Mouse (Mus musculus) limb, embryonic 11.5 days (tissue): ENCODE measurements around the gene Gm44502. TPM values are rescaled to one million over a fixed set of nuclear protein-coding genes. Genes with fewer than 3 reads are reported as not detected.

Source experiments
- ATAC-seq: fragments of 200-750 bp; cut with Nextera tagmentation; 2 replicates; pipeline ENCODE4 v1.8.0; 2017; ENCODE audit warnings: low read depth; ENCODE audit not compliant: insufficient number of reproducible peaks, low FRiP score, low TSS enrichment
- DNase-seq: peaks from one replicate; pipeline ENCODE4 v3.0.0-alpha.2; 2015; ENCODE audit warnings: low spot score
- H3K27ac ChIP-seq: fragments of 300-500 bp; sonication (generic); replicated peaks from 2 replicates; pipeline ENCODE4 v1.5.1; 2014; ENCODE audit warnings: low read depth, mild to moderate bottlenecking, low read length
- H3K27me3 ChIP-seq: fragments of 300-500 bp; sonication (generic); 2 replicates; pipeline ENCODE4 v1.6.1; 2014; ENCODE audit warnings: mild to moderate bottlenecking, low read length, mixed read lengths; ENCODE audit not compliant: control insufficient read depth, insufficient read depth
- H3K36me3 ChIP-seq: fragments of 300-500 bp; sonication (generic); 2 replicates; pipeline ENCODE4 v1.6.1; 2014; ENCODE audit warnings: mild to moderate bottlenecking, low read length, moderate library complexity, mixed read lengths; ENCODE audit not compliant: control insufficient read depth, insufficient read depth
- H3K4me1 ChIP-seq: fragments of 300-500 bp; sonication (generic); 2 replicates; pipeline ENCODE4 v1.6.1; 2014; ENCODE audit warnings: low read length, mixed read lengths; ENCODE audit not compliant: control insufficient read depth, insufficient read depth
- H3K4me2 ChIP-seq: fragments of 300-500 bp; sonication (generic); 2 replicates; pipeline ENCODE4 v1.6.1; 2014; ENCODE audit warnings: low read depth, mild to moderate bottlenecking, moderate library complexity; ENCODE audit not compliant: severe bottlenecking
- H3K4me3 ChIP-seq: fragments of 300-500 bp; sonication (generic); 2 replicates; pipeline ENCODE4 v1.5.1; 2014; ENCODE audit warnings: low read depth, low read length
- H3K9ac ChIP-seq: fragments of 300-500 bp; sonication (generic); 2 replicates; pipeline ENCODE4 v1.6.1; 2014; ENCODE audit warnings: mild to moderate bottlenecking, low read length
- H3K9me3 ChIP-seq: fragments of 300-500 bp; sonication (generic); 2 replicates; pipeline ENCODE4 v1.6.1; 2016; ENCODE audit warnings: low read length; ENCODE audit not compliant: control insufficient read depth
- WGBS: fragments of 180-500 bp; shearing (Covaris S2); extraction: QIAGEN DNeasy Blood & Tissue Kit; methylation state at CpG from one replicate; pipeline ENCODE4 v1.1.7; 2014; 5-methylcytosine and 5-hydroxymethylcytosine counted together
- polyA plus RNA-seq: library from polyadenylated mRNA; unstranded; fragments of >200 nt; fragmentation: Nextera tagmentation; extraction: Ambion mirVana; gene quantifications from 2 replicates; pipeline ENCODE4 v1.2.1, GENCODE M21; 2014

The Gm44502 gene
- polyA plus RNA-seq, 1 experiment from 2014 or later, result not detected

DNA sequence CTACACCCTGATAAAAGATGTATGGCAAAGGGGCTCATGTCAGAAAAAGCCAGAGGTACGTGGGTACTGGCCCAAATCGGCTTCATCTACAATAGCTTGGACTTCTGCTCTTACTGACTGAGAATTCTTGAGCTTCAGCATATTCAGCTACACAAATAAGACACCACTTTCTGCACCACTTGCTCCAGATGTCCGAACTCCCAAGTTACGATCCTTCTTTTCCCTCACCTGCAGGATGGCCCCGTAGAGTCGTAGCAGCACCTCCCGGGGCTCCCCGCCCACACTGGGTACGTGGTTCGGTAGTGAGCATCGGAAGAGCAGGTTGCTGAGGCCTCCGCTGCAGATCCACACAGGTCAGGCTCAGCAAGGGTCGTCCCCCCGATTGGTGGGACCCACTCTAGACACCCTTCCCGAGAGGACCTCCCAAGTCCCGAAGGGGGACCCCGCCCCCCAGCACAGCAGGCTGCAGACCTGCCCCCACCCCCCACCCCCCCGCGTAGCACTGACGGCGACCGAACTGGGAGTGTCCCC is 610 bp downstream of the Gm44502 start:
- Histone ChIP-seq H3K4me3 (peak overlapping the region; percentile 53), H3K27ac (no peak overlapping the region), H3K36me3 (peaks cover 2% of the 10 kb centered on the region; the same call in 1 of the 2 replicates), H3K4me2 (peak overlapping the region; percentile 91), H3K9me3 (no peaks in the 10 kb centered on the region), H3K4me1 (peaks cover 9% of the 10 kb centered on the region), H3K27me3 (no peaks in the 10 kb centered on the region), H3K9ac (peak overlapping the region; percentile 54)
- DNase-seq, result no peak
- ATAC-seq, result peak; percentile 44; the same call in 1 of the 2 replicates
- 5% methylated on average over 22 of the region's 22 CpGs for WGBS

DNA sequence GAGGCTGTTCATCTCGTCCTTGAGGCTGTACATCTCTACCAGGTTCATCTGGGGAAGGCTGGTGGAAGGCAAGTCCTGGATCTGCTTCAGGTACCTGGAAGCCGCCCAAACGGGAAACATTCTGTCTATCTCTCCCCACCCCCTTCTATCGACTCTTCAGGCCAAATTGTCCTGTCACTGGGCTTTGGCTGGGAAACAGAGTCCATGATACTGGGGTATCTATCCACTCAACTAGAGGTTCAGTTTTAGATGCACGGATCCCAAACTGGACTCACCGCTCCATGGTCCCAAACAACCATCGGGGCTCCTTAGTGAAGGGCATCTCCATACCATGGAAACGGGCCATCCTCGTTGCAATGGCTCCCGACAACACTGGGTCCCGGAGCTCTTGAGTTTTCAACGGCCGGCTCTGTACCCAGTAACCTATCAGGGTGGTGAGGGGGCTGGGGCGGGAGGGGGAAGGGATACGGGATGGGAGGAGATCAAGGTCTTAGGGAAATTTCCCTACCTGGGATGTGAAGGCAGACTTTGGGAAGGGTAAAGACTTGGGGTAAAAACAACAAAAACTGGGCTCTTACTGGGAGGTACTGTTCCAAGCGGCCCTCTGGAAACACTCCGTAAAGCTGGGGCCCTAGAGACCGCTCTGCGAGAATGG is 1.2 kb downstream of the Gm44502 start:
- Histone ChIP-seq H3K9me3 (no peaks in the 10 kb centered on the region), H3K27me3 (no peaks in the 10 kb centered on the region), H3K36me3 (peaks cover 2% of the 10 kb centered on the region; the same call in 1 of the 2 replicates), H3K4me2 (peak overlapping the region; percentile 91), H3K9ac (no peak overlapping the region), H3K4me3 (peak overlapping the region; percentile 53), H3K27ac (no peak overlapping the region), H3K4me1 (peaks cover 9% of the 10 kb centered on the region)
- DNase-seq (no peak), ATAC-seq (no peak)
- WGBS, result 83% methylated on average over 19 of the region's 19 CpGs

- DNase-seq (no peak), ATAC-seq (no peak)
- no peaks in the 10 kb centered on the region for H3K27me3 ChIP-seq
- H3K4me3 ChIP-seq, result no peak overlapping the region
- H3K4me2 ChIP-seq, result no peak overlapping the region
- H3K36me3 ChIP-seq, result peaks cover 2% of the 10 kb centered on the region; the same call in 1 of the 2 replicates
- H3K4me1 ChIP-seq, result peaks cover 9% of the 10 kb centered on the region
- no peaks in the 10 kb centered on the region for H3K9me3 ChIP-seq
- WGBS, result 88% methylated on average over 10 of the region's 10 CpGs
- no peak overlapping the region for H3K27ac ChIP-seq
- no peak overlapping the region for H3K9ac ChIP-seq
Measured at GRCm38 (mm10) chr15:89426716-89427115, 2.8 kb downstream of the Gm44502 start.

GRCm38 (mm10) chr15:89425711-89426121 is 3.8 kb downstream of the Gm44502 start, which contains the start of gene Cpt1b:
Gene Cpt1b (minus strand): TSS chr15:89425863.
- WGBS, result 14% methylated on average over 6 of the region's 6 CpGs
- peaks cover 2% of the 10 kb centered on the region; the same call in 1 of the 2 replicates for H3K36me3 ChIP-seq
- no peaks in the 10 kb centered on the region for H3K27me3 ChIP-seq
- no peak within 1 kb of the TSS for H3K9ac ChIP-seq
- peaks cover 9% of the 10 kb centered on the region for H3K4me1 ChIP-seq
- H3K9me3 ChIP-seq, result no peaks in the 10 kb centered on the region
- no peak within 1 kb of the TSS for H3K4me3 ChIP-seq
- ATAC-seq, result no peak
- H3K27ac ChIP-seq, result no peak within 1 kb of the TSS
- DNase-seq, result no peak
- H3K4me2 ChIP-seq, result peak within 1 kb of the TSS; percentile 25; the same call in 1 of the 2 replicates

DNA sequence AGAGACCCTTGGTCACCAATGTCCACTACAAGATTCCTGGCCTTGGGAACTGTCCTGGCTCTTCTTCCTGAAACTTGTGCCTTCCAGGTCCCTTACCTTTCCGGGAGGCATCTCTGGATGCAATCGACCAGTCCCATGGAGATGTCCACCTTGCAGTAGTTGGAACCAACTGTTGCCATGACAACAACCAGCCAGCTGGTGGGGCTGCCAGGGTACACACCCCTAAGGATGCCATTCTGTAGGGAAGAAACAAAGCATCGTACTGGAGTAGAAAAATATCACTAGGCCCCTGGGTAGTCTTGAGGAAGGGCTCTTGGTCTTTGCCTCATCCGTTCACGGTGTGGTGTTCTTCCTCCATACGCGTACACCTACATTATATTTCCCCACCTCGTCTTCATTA is 4.9 kb downstream of the Gm44502 start:
- Histone ChIP-seq H3K36me3 (peaks cover 2% of the 10 kb centered on the region; the same call in 1 of the 2 replicates), H3K4me1 (peaks cover 9% of the 10 kb centered on the region), H3K4me2 (no peak overlapping the region), H3K4me3 (no peak overlapping the region), H3K9me3 (no peaks in the 10 kb centered on the region), H3K27me3 (no peaks in the 10 kb centered on the region), H3K9ac (no peak overlapping the region), H3K27ac (no peak overlapping the region)
- WGBS, result 86% methylated on average over 8 of the region's 8 CpGs
- ATAC-seq (no peak), DNase-seq (no peak)

DNA sequence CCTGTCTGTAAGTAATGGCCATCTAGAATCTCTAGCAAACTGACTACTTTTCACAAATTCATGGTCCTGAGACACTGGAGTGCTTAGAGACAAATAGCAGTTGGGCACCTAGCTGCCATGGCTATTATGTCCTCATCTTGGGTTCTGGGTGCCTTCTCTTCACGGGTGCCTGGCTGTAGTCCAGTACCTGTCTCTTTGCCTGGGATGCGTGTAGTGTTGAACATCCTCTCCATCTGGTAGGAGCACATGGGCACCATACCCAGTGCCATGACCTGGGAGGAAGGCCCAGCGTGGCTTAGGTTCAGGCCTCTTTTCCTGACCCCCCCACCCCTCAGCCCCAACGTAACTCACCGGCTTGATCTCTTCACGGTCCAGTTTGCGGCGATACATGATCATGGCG is 7.6 kb downstream of the Gm44502 start:
- no peak overlapping the region for H3K27ac ChIP-seq
- 95% methylated on average over 9 of the region's 9 CpGs for WGBS
- no peak overlapping the region for H3K9ac ChIP-seq
- H3K9me3 ChIP-seq, result no peaks in the 10 kb centered on the region
- no peak overlapping the region for H3K4me3 ChIP-seq
- ATAC-seq (no peak), DNase-seq (no peak)
- H3K27me3 ChIP-seq, result no peaks in the 10 kb centered on the region
- H3K36me3 ChIP-seq, result peaks cover 2% of the 10 kb centered on the region; the same call in 1 of the 2 replicates
- peaks cover 9% of the 10 kb centered on the region for H3K4me1 ChIP-seq
- H3K4me2 ChIP-seq, result no peak overlapping the region

DNA sequence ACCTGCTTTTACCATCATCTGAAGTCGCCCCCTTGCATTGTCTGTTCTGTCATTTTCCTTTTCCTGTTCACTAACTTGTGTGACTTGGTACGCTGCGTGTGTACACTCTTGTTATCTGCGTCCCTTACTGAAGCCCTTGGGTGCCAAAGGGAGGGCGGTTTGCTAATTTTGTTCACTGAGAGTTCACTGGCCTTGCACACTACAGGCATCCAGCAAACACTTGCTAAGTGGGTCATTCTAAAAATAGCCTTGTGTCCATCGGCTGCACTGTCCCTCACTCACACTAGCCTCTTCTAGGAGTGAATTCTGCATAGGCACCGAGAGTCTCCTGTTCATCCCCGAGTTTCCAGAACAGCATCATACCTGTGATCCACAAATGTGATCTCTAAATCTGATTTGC is 14.2 kb downstream of the Gm44502 start:
- DNase-seq (no peak), ATAC-seq (no peak)
- H3K4me1 ChIP-seq, result no peaks in the 10 kb centered on the region
- no peaks in the 10 kb centered on the region for H3K27me3 ChIP-seq
- no peak overlapping the region for H3K27ac ChIP-seq
- H3K36me3 ChIP-seq, result no peaks in the 10 kb centered on the region
- H3K4me2 ChIP-seq, result no peak overlapping the region
- no peak overlapping the region for H3K4me3 ChIP-seq
- H3K9me3 ChIP-seq, result no peaks in the 10 kb centered on the region
- no peak overlapping the region for H3K9ac ChIP-seq
- 89% methylated on average over 8 of the region's 8 CpGs for WGBS

DNA sequence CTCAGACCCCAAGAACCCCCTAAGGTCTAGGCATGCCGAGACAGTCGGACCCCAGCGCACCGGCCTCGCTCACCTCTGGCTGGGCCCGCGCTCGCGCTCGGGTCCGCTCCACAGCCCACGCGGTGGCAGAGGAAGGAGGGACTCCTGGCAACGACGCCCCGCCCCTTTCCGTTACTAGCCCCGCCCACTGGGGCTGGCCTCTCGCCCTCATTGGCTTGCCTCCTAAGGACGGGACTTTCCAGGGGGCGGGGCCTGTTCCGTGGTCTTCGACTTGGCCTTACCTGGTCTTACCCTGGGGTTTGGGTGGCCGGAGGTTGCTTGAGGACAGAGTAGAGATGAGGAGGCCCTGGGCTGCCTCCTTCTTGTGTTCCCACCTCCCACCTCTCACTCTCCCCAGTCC is 19.4 kb downstream of the Gm44502 start, which contains the start of gene Syce3:
Gene Syce3, minus strand, starts transcription at position 386 of the 400 bp plus-strand sequence.
- Histone ChIP-seq H3K9me3 (no peaks in the 10 kb centered on the region), H3K9ac (no peak within 1 kb of the TSS), H3K4me2 (no peak within 1 kb of the TSS), H3K27me3 (no peaks in the 10 kb centered on the region), H3K4me1 (no peaks in the 10 kb centered on the region), H3K4me3 (no peak within 1 kb of the TSS), H3K27ac (no peak within 1 kb of the TSS), H3K36me3 (no peaks in the 10 kb centered on the region)
- ATAC-seq (0 out of 2 replicates have a peak, but pooled peaks have one; percentile 35), DNase-seq (no peak)
- WGBS, result 82% methylated on average over 24 of the region's 24 CpGs
